Mouse (Mus musculus): ENCODE data around the gene Arrdc3. TPM values are rescaled to one million over a fixed set of nuclear protein-coding genes. Genes with fewer than 3 reads are reported as not detected.

The Arrdc3 gene
- total and polyA plus RNA-seq, 2 experiments from 2014 or later: 49.8 to 100 TPM

- Histone ChIP-seq H3K27me3 (ENCODE audit: insufficient read depth, low read length) (no peaks in the 10 kb centered on the region), H3K27ac (no peak overlapping the region), H3K4me3 (ENCODE audit: low read length) (no peak overlapping the region), H3K4me1 (ENCODE audit: insufficient read depth, low read length) (no peaks in the 10 kb centered on the region), H3K9me3 (ENCODE audit: low read length) (no peaks in the 10 kb centered on the region), H3K4me2 (ENCODE audit: low read depth, low read length) (no peak overlapping the region), H3K9ac (replicated peaks; ENCODE audit: low read length) (no peak overlapping the region), H3K36me3 (ENCODE audit: insufficient read depth, low read length) (no peaks in the 10 kb centered on the region)
- no peak for TF ChIP-seq CTCF (IDR thresholded peaks at IDR 0.05; ENCODE audit: low read depth)
- no peak for ATAC-seq
- DNase-seq (ENCODE audit: low spot score): no peak
Observed at GRCm38 (mm10) chr13:80913361-80913760, 30.2 kb downstream of the Arrdc3 start.

GRCm38 (mm10) chr13:80920939-80921338 lies 37.8 kb downstream of the Arrdc3 start:
- no peaks in the 10 kb centered on the region for H3K27me3 ChIP-seq (ENCODE audit: insufficient read depth, low read length)
- DNase-seq (ENCODE audit: low spot score) (no peak), ATAC-seq (no peak)
- no peak overlapping the region for H3K4me3 ChIP-seq (ENCODE audit: low read length)
- 90% methylated on average over 6 of the region's 6 CpGs for WGBS
- no peaks in the 10 kb centered on the region for H3K36me3 ChIP-seq (ENCODE audit: insufficient read depth, low read length)
- H3K9ac ChIP-seq (replicated peaks; ENCODE audit: low read length): no peak overlapping the region
- no peak for TF ChIP-seq CTCF (IDR thresholded peaks at IDR 0.05; ENCODE audit: low read depth)
- no peak overlapping the region for H3K4me2 ChIP-seq (ENCODE audit: low read depth, low read length)
- H3K4me1 ChIP-seq (ENCODE audit: insufficient read depth, low read length): no peaks in the 10 kb centered on the region
- H3K9me3 ChIP-seq (ENCODE audit: low read length): no peaks in the 10 kb centered on the region
- H3K27ac ChIP-seq: no peak overlapping the region

- no peak for DNase-seq (ENCODE audit: low spot score)
- no peak for TF ChIP-seq CTCF (IDR thresholded peaks at IDR 0.05; ENCODE audit: low read depth)
- Histone ChIP-seq H3K27me3 (ENCODE audit: insufficient read depth, low read length) (no peaks in the 10 kb centered on the region), H3K4me3 (ENCODE audit: low read length) (no peak overlapping the region), H3K9ac (replicated peaks; ENCODE audit: low read length) (no peak overlapping the region), H3K4me2 (ENCODE audit: low read depth, low read length) (no peak overlapping the region), H3K4me1 (ENCODE audit: insufficient read depth, low read length) (no peaks in the 10 kb centered on the region), H3K36me3 (ENCODE audit: insufficient read depth, low read length) (no peaks in the 10 kb centered on the region), H3K27ac (no peak overlapping the region), H3K9me3 (ENCODE audit: low read length) (no peaks in the 10 kb centered on the region)
- ATAC-seq: 0 out of 2 replicates have a peak, but pooled peaks have one; percentile 12
- WGBS: 53% methylated on average over 7 of the region's 7 CpGs
Observed at GRCm38 (mm10) chr13:80921593-80922327, 38.6 kb downstream of the Arrdc3 start.

- WGBS: 88% methylated on average over 7 of the region's 7 CpGs
- DNase-seq (ENCODE audit: low spot score): no peak
- Histone ChIP-seq H3K27me3 (ENCODE audit: insufficient read depth, low read length) (no peaks in the 10 kb centered on the region), H3K27ac (no peak overlapping the region), H3K9ac (replicated peaks; ENCODE audit: low read length) (no peak overlapping the region), H3K36me3 (ENCODE audit: insufficient read depth, low read length) (no peaks in the 10 kb centered on the region), H3K4me3 (ENCODE audit: low read length) (no peak overlapping the region), H3K4me2 (ENCODE audit: low read depth, low read length) (no peak overlapping the region), H3K9me3 (ENCODE audit: low read length) (no peaks in the 10 kb centered on the region), H3K4me1 (ENCODE audit: insufficient read depth, low read length) (no peaks in the 10 kb centered on the region)
- no peak for TF ChIP-seq CTCF (IDR thresholded peaks at IDR 0.05; ENCODE audit: low read depth)
- ATAC-seq: no peak
Observed at GRCm38 (mm10) chr13:80928187-80928586, 45.0 kb downstream of the Arrdc3 start.

- Histone ChIP-seq H3K4me2 (ENCODE audit: low read depth, low read length) (no peak overlapping the region), H3K9ac (replicated peaks; ENCODE audit: low read length) (no peak overlapping the region), H3K4me1 (ENCODE audit: insufficient read depth, low read length) (no peaks in the 10 kb centered on the region), H3K36me3 (ENCODE audit: insufficient read depth, low read length) (no peaks in the 10 kb centered on the region), H3K4me3 (ENCODE audit: low read length) (no peak overlapping the region), H3K27ac (no peak overlapping the region), H3K27me3 (ENCODE audit: insufficient read depth, low read length) (no peaks in the 10 kb centered on the region), H3K9me3 (ENCODE audit: low read length) (no peaks in the 10 kb centered on the region)
- TF ChIP-seq CTCF (IDR thresholded peaks at IDR 0.05; ENCODE audit: low read depth): no peak
- ATAC-seq (no peak), DNase-seq (ENCODE audit: low spot score) (no peak)
- WGBS: 88% methylated on average over 4 of the region's 4 CpGs
Observed at GRCm38 (mm10) chr13:80930030-80930429, 46.8 kb downstream of the Arrdc3 start.

GRCm38 (mm10) chr13:80932816-80933402 lies 49.7 kb downstream of the Arrdc3 start:
- Histone ChIP-seq H3K27ac (no peak overlapping the region), H3K36me3 (ENCODE audit: insufficient read depth, low read length) (no peaks in the 10 kb centered on the region), H3K4me1 (ENCODE audit: insufficient read depth, low read length) (no peaks in the 10 kb centered on the region), H3K9ac (replicated peaks; ENCODE audit: low read length) (no peak overlapping the region), H3K9me3 (ENCODE audit: low read length) (no peaks in the 10 kb centered on the region), H3K27me3 (ENCODE audit: insufficient read depth, low read length) (no peaks in the 10 kb centered on the region), H3K4me2 (ENCODE audit: low read depth, low read length) (no peak overlapping the region), H3K4me3 (ENCODE audit: low read length) (no peak overlapping the region)
- DNase-seq (ENCODE audit: low spot score) (no peak), ATAC-seq (no peak)
- TF ChIP-seq CTCF (IDR thresholded peaks at IDR 0.05; ENCODE audit: low read depth): no peak
- WGBS: 60% methylated on average over 5 of the region's 5 CpGs

- Histone ChIP-seq H3K27ac (no peak overlapping the region), H3K27me3 (ENCODE audit: insufficient read depth, low read length) (no peaks in the 10 kb centered on the region), H3K4me2 (ENCODE audit: low read depth, low read length) (no peak overlapping the region), H3K9me3 (ENCODE audit: low read length) (no peaks in the 10 kb centered on the region), H3K4me3 (ENCODE audit: low read length) (no peak overlapping the region), H3K9ac (replicated peaks; ENCODE audit: low read length) (no peak overlapping the region), H3K4me1 (ENCODE audit: insufficient read depth, low read length) (no peaks in the 10 kb centered on the region), H3K36me3 (ENCODE audit: insufficient read depth, low read length) (no peaks in the 10 kb centered on the region)
- no peak for TF ChIP-seq CTCF (IDR thresholded peaks at IDR 0.05; ENCODE audit: low read depth)
- DNase-seq (ENCODE audit: low spot score) (no peak), ATAC-seq (no peak)
- 82% methylated on average over 2 of the region's 2 CpGs for WGBS
Observed at GRCm38 (mm10) chr13:80936426-80936825, 53.2 kb downstream of the Arrdc3 start.
